Mouse (Mus musculus) neural tube, embryonic 10.5 days (tissue): ENCODE data around the gene Dnajb8.

ENCODE experiments used
- DNase-seq: peaks from one replicate; pipeline ENCODE4 v3.0.0-alpha.2; 2017; ENCODE audit warnings: low spot score; ENCODE audit errors: extremely low spot score

Dnajb8 gene

GRCm38 (mm10) chr6:88227537-88227936 is 5.5 kb downstream of the Dnajb8 start:
- DNase-seq: no peak

- DNase-seq: no peak
Measured at GRCm38 (mm10) chr6:88229221-88229620, 7.2 kb downstream of the Dnajb8 start.

GRCm38 (mm10) chr6:88231821-88232220 is 9.8 kb downstream of the Dnajb8 start:
- no peak for DNase-seq

GRCm38 (mm10) chr6:88232221-88232620 is 10.2 kb downstream of the Dnajb8 start:
- DNase-seq: no peak

- no peak for DNase-seq
Measured at GRCm38 (mm10) chr6:88233996-88234395, 11.9 kb downstream of the Dnajb8 start.

GRCm38 (mm10) chr6:88235461-88235860 is 13.4 kb downstream of the Dnajb8 start:
- DNase-seq: peak; percentile 28

GRCm38 (mm10) chr6:88235983-88236382 is 13.9 kb downstream of the Dnajb8 start:
- peak; percentile 59 for DNase-seq

- peak; percentile 31 for DNase-seq
Measured at GRCm38 (mm10) chr6:88236513-88236912, 14.4 kb downstream of the Dnajb8 start.

GRCm38 (mm10) chr6:88242604-88243003 is 20.5 kb downstream of the Dnajb8 start:
- peak; percentile 72 for DNase-seq

GRCm38 (mm10) chr6:88249231-88249630 is 27.2 kb downstream of the Dnajb8 start:
- no peak for DNase-seq

- no peak for DNase-seq
Measured at GRCm38 (mm10) chr6:88251396-88251795, 29.3 kb downstream of the Dnajb8 start.

- no peak for DNase-seq
Measured at GRCm38 (mm10) chr6:88251798-88252478, 29.9 kb downstream of the Dnajb8 start.

- DNase-seq: no peak
Measured at GRCm38 (mm10) chr6:88254082-88254481, 32.0 kb downstream of the Dnajb8 start.

- no peak for DNase-seq
Measured at GRCm38 (mm10) chr6:88255435-88255834, 33.4 kb downstream of the Dnajb8 start.

- no peak for DNase-seq
Measured at GRCm38 (mm10) chr6:88259621-88260020, 37.6 kb downstream of the Dnajb8 start.

- DNase-seq: no peak
Measured at GRCm38 (mm10) chr6:88260645-88261044, 38.6 kb downstream of the Dnajb8 start.

- no peak for DNase-seq
Measured at GRCm38 (mm10) chr6:88262160-88262559, 40.1 kb downstream of the Dnajb8 start.

- DNase-seq: no peak
Measured at GRCm38 (mm10) chr6:88265355-88265754, 43.3 kb downstream of the Dnajb8 start.

GRCm38 (mm10) chr6:88266055-88266454 is 44.0 kb downstream of the Dnajb8 start:
- DNase-seq: no peak

GRCm38 (mm10) chr6:88267068-88267467 is 45.0 kb downstream of the Dnajb8 start:
- DNase-seq: no peak

- no peak for DNase-seq
Measured at GRCm38 (mm10) chr6:88267970-88268369, 45.9 kb downstream of the Dnajb8 start.

GRCm38 (mm10) chr6:88274623-88275022 is 52.6 kb downstream of the Dnajb8 start:
- no peak for DNase-seq

GRCm38 (mm10) chr6:88276221-88276620 is 54.2 kb downstream of the Dnajb8 start:
- no peak for DNase-seq

GRCm38 (mm10) chr6:88277242-88277641 is 55.2 kb downstream of the Dnajb8 start:
- no peak for DNase-seq
